Mouse (Mus musculus): ENCODE data around the gene Rgl3.

The Rgl3 gene

GRCm38 (mm10) chr9:21923490-21924098 lies 65.7 kb downstream of the Rgl3 start:
- DNase-seq (ENCODE audit: low spot score in 2 of 2) = no peak

GRCm38 (mm10) chr9:21923036-21923435 lies 66.2 kb downstream of the Rgl3 start:
- no peak for DNase-seq (ENCODE audit: low spot score in 2 of 2)
